Mouse (Mus musculus) midbrain, embryonic 11.5 days (tissue): ENCODE results near the gene Acer3. TPM values are rescaled to one million over a fixed set of nuclear protein-coding genes. Genes with fewer than 3 reads are reported as not detected.

ENCODE experiments used
- ATAC-seq: fragments of 200-750 bp; cut with Nextera tagmentation; 2 replicates; pipeline ENCODE4 v1.8.0; 2017; ENCODE audit warnings: moderate TSS enrichment, moderate library complexity; ENCODE audit not compliant: low FRiP score
- DNase-seq: peaks from one replicate; pipeline ENCODE4 v3.0.0; 2015; ENCODE audit warnings: low spot score; ENCODE audit errors: missing footprints
- H3K27ac ChIP-seq: fragments of 300-500 bp; sonication (generic); 2 replicates; pipeline ENCODE4 v1.5.1; 2014; ENCODE audit warnings: low read depth, low read length
- H3K27me3 ChIP-seq: fragments of 300-500 bp; sonication (generic); 2 replicates; pipeline ENCODE4 v1.6.1; 2014; ENCODE audit warnings: mild to moderate bottlenecking, low read length, moderate library complexity, mixed read lengths; ENCODE audit not compliant: control insufficient read depth, insufficient read depth
- H3K36me3 ChIP-seq: fragments of 300-500 bp; sonication (generic); 2 replicates; pipeline ENCODE4 v1.6.1; 2014; ENCODE audit warnings: mild to moderate bottlenecking, low read length, moderate library complexity, mixed read lengths; ENCODE audit not compliant: control insufficient read depth, insufficient read depth
- H3K4me1 ChIP-seq: fragments of 300-500 bp; sonication (generic); 2 replicates; pipeline ENCODE4 v1.6.1; 2014; ENCODE audit warnings: low read length; ENCODE audit not compliant: control insufficient read depth, insufficient read depth
- H3K4me2 ChIP-seq: fragments of 300-500 bp; sonication (generic); 2 replicates; pipeline ENCODE4 v1.6.1; 2014; ENCODE audit warnings: mild to moderate bottlenecking, moderate library complexity
- H3K4me3 ChIP-seq: fragments of 300-500 bp; sonication (generic); 2 replicates; pipeline ENCODE4 v1.5.1; 2014; ENCODE audit warnings: low read depth, low read length
- H3K9ac ChIP-seq: fragments of 300-500 bp; sonication (generic); 2 replicates; pipeline ENCODE4 v1.6.1; 2014; ENCODE audit warnings: low read length
- H3K9me3 ChIP-seq: fragments of 300-500 bp; sonication (generic); 2 replicates; pipeline ENCODE4 v1.6.1; 2016; ENCODE audit warnings: low read length; ENCODE audit not compliant: control insufficient read depth
- WGBS: fragments of 180-500 bp; shearing (Covaris S2); extraction: QIAGEN DNeasy Blood & Tissue Kit; methylation state at CpG from one replicate; pipeline ENCODE4 v1.1.7; 2014; 5-methylcytosine and 5-hydroxymethylcytosine counted together
- polyA plus RNA-seq: library from polyadenylated mRNA; unstranded; fragments of >200 nt; fragmentation: Nextera tagmentation; extraction: Ambion mirVana; gene quantifications from 2 replicates; pipeline ENCODE4 v1.2.1, GENCODE M21; 2014

Acer3 gene
- polyA plus RNA-seq, 1 experiment from 2014 or later, result 16.6 TPM

DNA sequence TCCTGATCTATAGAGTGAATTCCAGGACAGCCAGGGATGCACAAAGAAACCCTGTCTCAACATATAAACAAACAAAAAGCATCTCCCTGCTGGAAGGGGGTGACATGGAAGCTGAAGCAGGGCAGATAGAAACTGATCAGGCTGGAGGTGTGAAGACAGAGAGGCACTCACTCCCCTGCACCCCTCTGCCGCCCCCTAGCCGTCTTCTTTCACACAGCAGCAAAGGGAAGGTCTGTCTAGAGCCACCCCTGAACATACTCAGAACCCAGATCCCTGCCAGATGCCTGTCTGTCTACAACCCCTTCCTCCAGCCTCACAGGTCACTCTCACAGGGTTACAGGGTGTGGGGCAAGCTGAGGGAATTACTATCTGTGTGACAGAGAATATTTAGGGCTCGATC lies 23.4 kb upstream of the Acer3 start:
- H3K9me3 ChIP-seq, result no peaks in the 10 kb centered on the region
- H3K36me3 ChIP-seq, result no peaks in the 10 kb centered on the region
- no peaks in the 10 kb centered on the region for H3K4me1 ChIP-seq
- no peaks in the 10 kb centered on the region for H3K27me3 ChIP-seq
- DNase-seq, result peak; percentile 85
- 0 out of 2 replicates have a peak, but pooled peaks have one; percentile 43 for ATAC-seq
- no peak overlapping the region for H3K9ac ChIP-seq
- 25% methylated on average over 3 of the region's 3 CpGs for WGBS
- no peak overlapping the region for H3K4me3 ChIP-seq
- H3K4me2 ChIP-seq, result no peak overlapping the region
- no peak overlapping the region for H3K27ac ChIP-seq

DNA sequence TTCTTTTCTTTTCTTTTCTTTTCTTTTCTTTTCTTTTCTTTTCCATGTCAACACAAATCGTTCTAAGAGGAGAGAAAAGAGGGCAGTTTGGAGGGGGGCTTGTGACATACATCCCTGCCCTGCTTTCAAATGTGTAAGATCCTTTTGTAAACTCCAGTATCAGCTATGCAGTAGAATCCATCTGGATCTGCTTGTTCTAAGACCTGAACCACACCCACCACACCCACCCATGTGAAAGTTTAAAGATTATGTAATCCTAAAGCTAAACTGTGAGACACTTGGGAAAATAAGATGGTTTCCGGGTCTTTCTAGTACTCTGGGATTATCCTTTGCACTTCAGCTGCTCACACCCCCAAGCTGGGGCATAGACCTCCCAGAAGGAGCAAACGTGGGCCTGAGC lies 21.2 kb upstream of the Acer3 start:
- 62% methylated on average over 3 of the region's 3 CpGs for WGBS
- Histone ChIP-seq H3K4me1 (no peaks in the 10 kb centered on the region), H3K27ac (no peak overlapping the region)

DNA sequence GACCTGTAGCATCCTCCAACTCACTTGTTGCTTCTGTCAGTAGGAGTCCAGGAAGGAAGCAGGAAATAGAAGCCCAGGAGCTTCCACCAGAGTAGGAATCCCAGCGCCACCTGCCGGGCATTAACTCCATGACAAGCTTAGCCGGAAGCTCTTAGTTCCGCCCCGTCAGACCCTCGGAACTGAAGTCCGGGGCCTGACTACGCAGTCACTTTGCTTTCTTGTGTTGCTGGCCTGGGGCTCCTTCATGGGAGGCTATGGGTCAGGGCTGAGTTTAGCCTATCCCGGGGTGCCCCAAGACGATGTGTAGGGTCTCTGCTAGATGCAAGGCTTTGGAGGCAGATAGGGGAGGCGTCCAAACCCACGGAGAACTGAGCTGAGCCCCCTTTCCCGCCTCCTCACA lies 20.5 kb upstream of the Acer3 start:
- 1% methylated on average over 13 of the region's 13 CpGs for WGBS
- no peaks in the 10 kb centered on the region for H3K27me3 ChIP-seq
- peak overlapping the region; percentile 58 for H3K9ac ChIP-seq
- no peaks in the 10 kb centered on the region for H3K4me1 ChIP-seq
- DNase-seq (peak; percentile 99), ATAC-seq (peak; percentile 88)
- H3K36me3 ChIP-seq, result no peaks in the 10 kb centered on the region
- peak overlapping the region; percentile 21; the same call in 1 of the 2 replicates for H3K4me3 ChIP-seq
- H3K4me2 ChIP-seq, result peak overlapping the region; percentile 52
- H3K9me3 ChIP-seq, result no peaks in the 10 kb centered on the region
- no peak overlapping the region for H3K27ac ChIP-seq

More for the DNA sequence above, 21.2 kb upstream of the Acer3 start:
- no peak overlapping the region for H3K9ac ChIP-seq
- H3K36me3 ChIP-seq, result no peaks in the 10 kb centered on the region
- peak; percentile 78 for DNase-seq
- no peaks in the 10 kb centered on the region for H3K9me3 ChIP-seq
- no peak overlapping the region for H3K4me3 ChIP-seq
- no peaks in the 10 kb centered on the region for H3K27me3 ChIP-seq
- H3K4me2 ChIP-seq, result no peak overlapping the region
- no peak for ATAC-seq

DNA sequence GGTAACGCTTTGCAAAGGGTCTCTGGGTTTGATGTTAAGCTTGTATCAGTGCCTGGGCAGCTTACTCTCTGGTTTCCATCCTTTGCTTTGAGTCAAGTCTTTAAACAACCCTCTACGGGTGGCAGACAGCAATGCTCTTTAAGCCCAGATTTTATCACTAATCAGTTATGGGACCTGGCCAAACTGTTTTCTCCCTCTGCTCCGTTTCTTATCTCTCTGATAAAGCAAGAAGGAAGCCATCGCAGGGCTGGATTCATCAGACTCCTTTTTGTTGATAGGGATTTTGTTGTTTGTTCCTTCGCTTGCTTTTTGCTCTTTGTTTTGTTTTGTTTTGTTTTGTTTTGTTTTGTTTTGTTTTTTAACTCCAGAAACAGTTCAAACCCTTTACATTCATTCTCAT lies 19.3 kb upstream of the Acer3 start:
- no peak for ATAC-seq
- WGBS, result 88% methylated on average over 5 of the region's 5 CpGs

DNA sequence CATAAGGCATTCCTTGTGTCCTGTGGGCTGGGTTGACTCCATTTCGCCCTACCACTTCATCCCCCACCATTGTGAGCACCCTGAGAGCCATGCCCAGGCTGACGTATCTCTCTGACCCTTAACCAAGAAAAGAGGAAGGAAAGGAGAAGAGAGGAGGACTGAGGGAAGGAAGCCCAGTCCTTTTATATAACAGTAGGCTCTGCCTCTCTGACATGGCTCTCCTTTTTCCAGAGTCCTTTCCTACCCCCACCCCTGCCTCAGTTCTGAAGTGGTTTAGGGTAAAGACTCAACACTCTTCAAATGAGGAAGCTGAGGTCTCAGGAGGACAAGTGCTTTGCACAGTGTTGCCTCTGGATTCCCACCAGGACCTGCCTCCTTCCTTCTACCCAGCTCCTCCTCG lies 13.0 kb upstream of the Acer3 start:
- H3K27ac ChIP-seq, result no peak overlapping the region
- 78% methylated on average over 3 of the region's 3 CpGs for WGBS

More for the DNA sequence above, 19.3 kb upstream of the Acer3 start:
- no peaks in the 10 kb centered on the region for H3K27me3 ChIP-seq
- no peak overlapping the region for H3K27ac ChIP-seq
- H3K4me3 ChIP-seq, result no peak overlapping the region
- H3K9ac ChIP-seq, result no peak overlapping the region
- no peak overlapping the region for H3K4me2 ChIP-seq
- H3K4me1 ChIP-seq, result no peaks in the 10 kb centered on the region
- no peak for DNase-seq
- no peaks in the 10 kb centered on the region for H3K36me3 ChIP-seq
- H3K9me3 ChIP-seq, result no peaks in the 10 kb centered on the region

DNA sequence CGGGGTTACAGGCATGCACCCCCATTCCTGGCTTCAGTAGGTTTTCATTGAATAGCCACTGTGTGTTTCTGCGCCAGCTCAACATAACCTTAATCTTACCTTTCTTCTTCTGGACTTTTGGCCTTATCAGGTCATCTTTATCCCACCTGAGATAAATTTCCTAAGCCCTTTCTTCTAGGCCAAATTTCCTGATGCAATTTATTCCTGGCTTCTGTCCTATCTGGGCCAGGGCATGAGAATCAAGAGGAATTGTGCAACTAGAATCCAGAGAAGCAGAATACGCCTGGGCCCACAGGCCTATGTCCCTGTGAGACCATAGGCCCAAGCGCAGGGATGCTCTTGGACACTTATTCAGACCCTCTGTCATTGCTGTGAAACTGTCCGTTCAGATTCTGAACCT lies 12.5 kb upstream of the Acer3 start:
- H3K4me3 ChIP-seq, result no peak overlapping the region
- H3K4me2 ChIP-seq, result no peak overlapping the region
- H3K4me1 ChIP-seq, result no peaks in the 10 kb centered on the region
- ATAC-seq, result no peak
- no peak overlapping the region for H3K27ac ChIP-seq
- 86% methylated on average over 5 of the region's 5 CpGs for WGBS
- no peaks in the 10 kb centered on the region for H3K36me3 ChIP-seq
- DNase-seq, result peak; percentile 21
- H3K27me3 ChIP-seq, result no peaks in the 10 kb centered on the region
- H3K9me3 ChIP-seq, result no peaks in the 10 kb centered on the region
- H3K9ac ChIP-seq, result no peak overlapping the region

More for the DNA sequence above, 13.0 kb upstream of the Acer3 start:
- H3K36me3 ChIP-seq, result no peaks in the 10 kb centered on the region
- H3K9ac ChIP-seq, result no peak overlapping the region
- DNase-seq, result peak; percentile 14
- no peak overlapping the region for H3K4me2 ChIP-seq
- ATAC-seq, result no peak
- no peaks in the 10 kb centered on the region for H3K4me1 ChIP-seq
- H3K4me3 ChIP-seq, result no peak overlapping the region
- no peaks in the 10 kb centered on the region for H3K27me3 ChIP-seq
- H3K9me3 ChIP-seq, result no peaks in the 10 kb centered on the region

DNA sequence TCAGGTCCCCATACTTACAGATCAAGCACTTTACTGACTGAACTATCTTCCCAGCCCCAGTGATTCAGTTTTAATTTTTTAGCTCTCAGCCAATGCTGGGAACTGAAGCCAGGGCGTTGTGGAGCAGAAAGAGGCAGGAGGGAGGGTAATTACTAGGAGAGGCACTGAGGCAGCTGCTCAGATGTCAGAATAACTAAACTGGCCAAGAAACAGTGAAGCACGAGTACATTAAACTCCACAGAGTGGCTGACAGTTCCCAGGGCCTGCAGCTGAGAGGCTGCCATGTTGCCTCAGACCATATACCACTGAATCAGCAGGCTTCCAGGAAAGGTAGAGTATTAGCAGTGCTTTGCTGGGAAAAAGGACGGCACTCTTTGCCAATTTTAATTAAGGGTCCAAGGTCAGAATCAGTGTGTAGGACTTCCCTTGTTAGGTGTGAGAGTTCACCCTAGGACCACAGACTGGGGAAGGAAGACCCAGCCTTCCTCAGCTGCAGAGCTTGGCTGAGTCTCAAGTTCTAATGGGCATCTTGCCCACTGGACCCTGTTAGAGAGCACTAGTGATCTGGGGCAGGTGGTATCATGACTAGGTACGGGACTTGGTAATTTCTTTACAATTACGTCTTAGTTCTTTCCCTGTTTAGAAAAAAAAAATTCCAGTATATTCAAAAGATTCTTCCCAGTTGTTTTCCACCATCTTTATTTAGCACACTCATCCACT lies 11.8 kb upstream of the Acer3 start:
- H3K27ac ChIP-seq, result no peak overlapping the region
- H3K9ac ChIP-seq, result no peak overlapping the region
- DNase-seq (peak; percentile 14), ATAC-seq (no peak)
- 77% methylated on average over 5 of the region's 5 CpGs for WGBS
- no peaks in the 10 kb centered on the region for H3K27me3 ChIP-seq
- H3K4me1 ChIP-seq, result no peaks in the 10 kb centered on the region
- no peaks in the 10 kb centered on the region for H3K36me3 ChIP-seq
- H3K9me3 ChIP-seq, result no peaks in the 10 kb centered on the region
- H3K4me3 ChIP-seq, result no peak overlapping the region
- no peak overlapping the region for H3K4me2 ChIP-seq

DNA sequence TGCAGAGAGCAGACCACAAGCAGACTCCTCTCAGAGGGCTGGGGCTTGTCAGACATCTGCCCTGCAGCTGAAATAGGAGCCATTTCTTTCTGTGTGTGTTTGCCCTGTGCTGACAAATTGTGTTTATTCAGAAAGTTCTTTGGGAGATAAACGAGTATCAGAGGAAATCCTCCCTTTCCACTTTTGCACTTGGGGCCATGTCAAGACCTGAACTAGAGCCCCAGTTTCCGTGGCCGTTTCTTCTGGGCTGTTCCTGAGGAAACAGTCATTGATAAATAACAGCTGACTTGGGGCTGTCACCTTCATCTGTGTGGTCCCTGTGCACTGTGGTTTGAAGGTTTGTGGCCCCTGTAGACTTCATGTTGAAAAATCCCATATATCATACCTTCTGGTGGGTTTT lies 10.9 kb upstream of the Acer3 start:
- H3K4me1 ChIP-seq, result no peaks in the 10 kb centered on the region
- no peaks in the 10 kb centered on the region for H3K27me3 ChIP-seq
- no peak for ATAC-seq
- H3K27ac ChIP-seq, result no peak overlapping the region
- H3K9ac ChIP-seq, result no peak overlapping the region
- H3K4me2 ChIP-seq, result no peak overlapping the region
- no peak for DNase-seq
- H3K36me3 ChIP-seq, result no peaks in the 10 kb centered on the region
- no peak overlapping the region for H3K4me3 ChIP-seq
- H3K9me3 ChIP-seq, result no peaks in the 10 kb centered on the region
- 73% methylated on average over 3 of the region's 3 CpGs for WGBS

DNA sequence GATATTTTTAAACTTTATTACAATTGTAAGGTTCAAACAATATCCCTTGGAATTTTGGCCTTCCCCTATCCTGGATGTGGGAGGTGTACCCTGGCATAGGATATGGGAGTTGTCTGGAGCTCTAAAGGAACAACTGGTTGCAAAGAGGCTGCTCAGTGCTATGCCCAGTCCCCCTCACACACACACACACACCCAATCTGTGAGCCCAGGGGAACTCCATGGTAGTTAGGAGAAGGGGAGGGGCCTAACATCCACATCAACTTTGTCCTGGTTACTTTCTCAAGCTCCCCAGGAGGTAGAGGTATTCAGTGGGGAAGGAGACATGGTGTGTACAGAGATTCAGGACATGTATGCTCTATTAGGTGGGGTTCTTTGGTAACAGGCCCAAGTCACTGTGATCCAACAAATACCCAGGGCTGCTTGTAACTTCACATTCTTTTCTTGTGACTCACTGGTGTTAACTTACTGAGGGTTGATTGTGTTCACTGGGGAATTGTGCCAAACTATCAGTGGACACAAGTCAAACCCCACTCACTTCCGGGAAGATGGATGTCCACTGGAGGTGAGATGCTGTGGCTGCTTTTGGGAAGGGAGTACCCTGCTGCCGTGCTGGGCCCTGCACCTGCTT lies 9.5 kb upstream of the Acer3 start:
- Histone ChIP-seq H3K9me3 (no peaks in the 10 kb centered on the region), H3K4me3 (no peak overlapping the region), H3K27me3 (no peaks in the 10 kb centered on the region), H3K4me2 (no peak overlapping the region), H3K4me1 (no peaks in the 10 kb centered on the region), H3K36me3 (no peaks in the 10 kb centered on the region), H3K9ac (no peak overlapping the region), H3K27ac (no peak overlapping the region)
- WGBS, result 98% methylated on average over 2 of the region's 2 CpGs
- DNase-seq (peak; percentile 54), ATAC-seq (no peak)
